Mouse (Mus musculus) liver, embryonic 11.5 days (tissue): ENCODE results near the gene Ltb4r1. TPM values are rescaled to one million over a fixed set of nuclear protein-coding genes. Genes with fewer than 3 reads are reported as not detected.
A peak's percentile ranks its signal among the peaks of the same experiment; 100 is the strongest.
"Not testable (repeated sequence)": the region's sequence is repeated elsewhere in the genome, so short reads cannot be mapped to it uniquely, and the experiment has no call there.

Experiments used
- ATAC-seq: fragments of 200-750 bp; cut with Nextera tagmentation; replicated peaks from 2 replicates; pipeline ENCODE4 v1.8.0; 2017; ENCODE audit warnings: moderate number of reproducible peaks, mild to moderate bottlenecking, moderate TSS enrichment, moderate library complexity; ENCODE audit not compliant: low FRiP score
- DNase-seq: peaks from one replicate; pipeline ENCODE4 v3.0.0-alpha.2; 2017; ENCODE audit warnings: low spot score
- H3K27ac ChIP-seq: fragments of 300-500 bp; sonication (generic); 2 replicates; pipeline ENCODE4 v1.5.1; 2014; ENCODE audit warnings: mild to moderate bottlenecking, low read depth, low read length, control low read depth
- H3K27me3 ChIP-seq: fragments of 300-500 bp; sonication (generic); replicated peaks from 2 replicates; pipeline ENCODE4 v1.6.1; 2014; ENCODE audit warnings: low read length, mixed read lengths; ENCODE audit not compliant: control insufficient read depth, insufficient read depth
- H3K36me3 ChIP-seq: fragments of 300-500 bp; sonication (generic); 2 replicates; pipeline ENCODE4 v1.6.1; 2014; ENCODE audit warnings: mild to moderate bottlenecking, low read length, moderate library complexity, mixed read lengths; ENCODE audit not compliant: control insufficient read depth, insufficient read depth
- H3K4me1 ChIP-seq: fragments of 300-500 bp; sonication (generic); replicated peaks from 2 replicates; pipeline ENCODE4 v1.6.1; 2014; ENCODE audit warnings: low read length, mixed read lengths; ENCODE audit not compliant: control insufficient read depth, insufficient read depth
- H3K4me2 ChIP-seq: fragments of 300-500 bp; sonication (generic); 2 replicates; pipeline ENCODE4 v1.6.1; 2014; ENCODE audit warnings: mild to moderate bottlenecking, control low read depth, moderate library complexity
- H3K4me3 ChIP-seq: fragments of 300-500 bp; sonication (generic); 2 replicates; pipeline ENCODE4 v1.5.1; 2014; ENCODE audit warnings: low read depth, low read length, control low read depth
- H3K9ac ChIP-seq: fragments of 300-500 bp; sonication (generic); 2 replicates; pipeline ENCODE4 v1.6.1; 2014; ENCODE audit warnings: low read depth, low read length, control low read depth
- H3K9me3 ChIP-seq: fragments of 300-500 bp; sonication (generic); 2 replicates; pipeline ENCODE4 v1.6.1; 2016; ENCODE audit warnings: low read length, inconsistent platforms, mixed read lengths; ENCODE audit not compliant: control insufficient read depth
- WGBS: fragments of 180-500 bp; shearing (Covaris S2); extraction: QIAGEN DNeasy Blood & Tissue Kit; methylation state at CpG from one replicate; pipeline ENCODE4 v1.1.7; 2014; 5-methylcytosine and 5-hydroxymethylcytosine counted together
- polyA plus RNA-seq: library from polyadenylated mRNA; unstranded; fragments of >200 nt; fragmentation: Nextera tagmentation; extraction: Ambion mirVana; gene quantifications from 2 replicates; pipeline ENCODE4 v1.2.1, GENCODE M21; 2014

Ltb4r1 gene
- polyA plus RNA-seq, 1 experiment from 2014 or later = 1.6 TPM

DNA sequence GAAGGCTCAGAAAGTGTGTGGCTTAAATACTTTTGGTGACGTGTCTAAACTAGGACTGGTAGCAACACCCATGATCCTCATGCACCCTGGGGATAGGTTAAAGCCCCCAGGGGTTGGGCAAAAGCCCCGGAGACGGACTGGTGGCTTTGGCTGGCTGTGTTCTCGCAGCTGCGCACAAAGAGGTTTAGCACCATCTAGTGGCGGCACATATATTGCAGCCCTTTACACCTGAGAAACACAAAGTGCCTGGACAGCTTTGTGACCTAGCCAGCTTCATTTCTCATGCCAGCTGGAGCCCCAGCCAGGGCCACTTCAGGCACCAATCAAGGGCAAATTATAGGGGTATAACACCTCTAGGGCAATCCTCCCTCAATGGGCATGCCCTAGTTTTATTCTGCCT is 5.6 kb upstream of the Ltb4r1 start:
- H3K27ac ChIP-seq, ATAC-seq, H3K36me3 ChIP-seq, H3K9me3 ChIP-seq, H3K4me3 ChIP-seq, H3K9ac ChIP-seq: not testable (repeated sequence)
- 0% methylated on average over 6 of the region's 6 CpGs for WGBS
- DNase-seq = peak; percentile 80
- Histone ChIP-seq H3K4me1 (peaks cover 24% of the 10 kb centered on the region), H3K27me3 (peaks cover 23% of the 10 kb centered on the region), H3K4me2 (peak overlapping the region; percentile 53)

DNA sequence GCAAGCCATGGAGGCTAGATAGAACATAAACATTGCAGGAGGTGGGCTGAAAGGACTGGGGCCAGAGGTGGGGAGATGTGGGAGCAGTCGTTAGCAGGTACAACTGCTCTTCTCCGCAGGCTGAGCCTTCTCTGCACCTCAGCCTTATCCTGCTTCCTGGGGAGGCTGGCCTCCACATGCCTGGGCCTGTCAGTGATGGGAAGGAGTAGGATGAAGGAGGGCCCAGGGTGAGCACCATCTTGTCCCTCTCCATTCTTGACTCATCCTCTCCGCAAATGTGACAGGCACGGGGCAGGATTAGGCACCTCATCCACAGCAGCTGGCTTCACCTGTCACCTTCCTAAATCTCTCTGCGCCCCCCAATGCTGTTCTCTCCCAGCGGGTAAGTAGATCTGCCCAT is 4.6 kb upstream of the Ltb4r1 start, which contains the start of gene Ltb4r2:
TSS of gene Ltb4r2 (plus strand) at position 266 of the 400 bp plus-strand sequence.
- peaks cover 24% of the 10 kb centered on the region for H3K4me1 ChIP-seq
- H3K9me3 ChIP-seq = no peaks in the 10 kb centered on the region
- H3K4me3 ChIP-seq = peak within 1 kb of the TSS; percentile 53
- no peaks in the 10 kb centered on the region for H3K36me3 ChIP-seq
- DNase-seq (no peak), ATAC-seq (no peak)
- WGBS = 83% methylated on average over 6 of the region's 6 CpGs
- H3K27ac ChIP-seq = 0 out of 2 replicates have a peak within 1 kb of the TSS, but pooled peaks have one; percentile 6
- H3K4me2 ChIP-seq = peak within 1 kb of the TSS; percentile 89
- H3K9ac ChIP-seq = peak within 1 kb of the TSS; percentile 62
- peaks cover 23% of the 10 kb centered on the region for H3K27me3 ChIP-seq

DNA sequence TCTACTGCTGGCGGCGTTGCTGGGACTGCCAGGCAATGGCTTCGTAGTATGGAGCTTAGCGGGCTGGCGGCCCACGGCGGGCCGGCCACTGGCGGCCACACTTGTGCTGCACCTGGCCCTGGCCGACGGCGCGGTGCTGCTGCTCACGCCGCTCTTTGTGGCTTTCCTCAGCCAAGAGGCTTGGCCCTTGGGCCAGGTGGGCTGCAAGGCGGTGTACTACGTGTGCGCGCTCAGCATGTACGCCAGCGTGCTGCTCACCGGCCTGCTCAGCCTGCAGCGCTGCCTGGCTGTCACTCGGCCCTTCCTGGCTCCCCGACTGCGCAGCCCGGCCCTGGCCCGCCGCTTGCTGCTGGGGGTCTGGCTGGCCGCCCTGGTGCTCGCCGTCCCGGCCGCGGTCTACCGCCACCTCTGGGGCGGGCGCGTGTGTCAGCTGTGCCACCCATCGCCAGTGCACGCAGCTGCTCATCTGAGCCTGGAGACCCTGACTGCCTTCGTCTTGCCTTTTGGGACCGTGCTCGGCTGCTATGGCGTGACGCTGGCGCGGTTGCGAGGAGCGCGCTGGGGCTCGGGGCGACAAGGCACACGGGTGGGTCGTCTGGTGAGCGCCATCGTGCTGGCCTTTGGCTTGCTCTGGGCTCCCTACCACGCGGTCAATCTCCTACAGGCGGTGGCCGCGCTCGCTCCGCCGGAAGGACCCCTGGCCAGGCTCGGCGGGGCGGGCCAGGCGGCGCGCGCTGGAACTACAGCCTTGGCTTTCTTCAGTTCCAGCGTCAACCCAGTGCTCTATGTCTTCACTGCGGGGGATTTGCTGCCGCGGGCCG is 3.6 kb upstream of the Ltb4r1 start:
- H3K9ac ChIP-seq = peak overlapping the region; percentile 62
- ATAC-seq = peak; percentile 42
- DNase-seq = peak; percentile 79
- H3K36me3 ChIP-seq = no peaks in the 10 kb centered on the region
- no peaks in the 10 kb centered on the region for H3K9me3 ChIP-seq
- WGBS = 1% methylated on average over 77 of the region's 77 CpGs
- peaks cover 28% of the 10 kb centered on the region for H3K27me3 ChIP-seq
- H3K4me1 ChIP-seq = peaks cover 22% of the 10 kb centered on the region
- peak overlapping the region; percentile 53 for H3K4me3 ChIP-seq
- H3K27ac ChIP-seq = 0 out of 2 replicates have a peak overlapping the region, but pooled peaks have one; percentile 6
- peak overlapping the region; percentile 89 for H3K4me2 ChIP-seq

DNA sequence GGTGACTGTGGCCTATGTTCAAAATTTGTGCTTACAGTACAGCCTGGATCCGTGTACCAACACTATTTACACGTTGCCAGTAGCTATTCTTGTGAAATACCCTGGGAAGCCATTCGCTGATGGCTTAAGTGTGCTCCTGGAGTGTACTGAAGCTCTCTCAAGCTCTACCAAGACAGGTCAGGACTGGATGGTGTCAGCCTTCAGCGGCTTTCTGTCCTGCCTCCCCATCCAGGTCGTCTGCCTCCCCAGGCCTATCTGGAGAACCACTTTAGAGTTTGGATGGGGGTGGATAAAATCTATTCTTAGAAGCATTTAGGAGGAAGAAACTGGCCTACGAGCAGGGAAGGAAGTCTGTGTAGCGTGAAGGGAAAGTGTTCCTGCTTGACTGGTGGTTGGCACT is 2.6 kb upstream of the Ltb4r1 start:
- DNase-seq (no peak), ATAC-seq (no peak)
- Histone ChIP-seq H3K36me3 (no peaks in the 10 kb centered on the region), H3K9me3 (no peaks in the 10 kb centered on the region), H3K4me2 (peak overlapping the region; percentile 89), H3K4me1 (peaks cover 19% of the 10 kb centered on the region), H3K9ac (no peak overlapping the region; the same call in 1 of the 2 replicates), H3K4me3 (no peak overlapping the region), H3K27me3 (peaks cover 34% of the 10 kb centered on the region), H3K27ac (no peak overlapping the region)
- WGBS = 48% methylated on average over 7 of the region's 7 CpGs

DNA sequence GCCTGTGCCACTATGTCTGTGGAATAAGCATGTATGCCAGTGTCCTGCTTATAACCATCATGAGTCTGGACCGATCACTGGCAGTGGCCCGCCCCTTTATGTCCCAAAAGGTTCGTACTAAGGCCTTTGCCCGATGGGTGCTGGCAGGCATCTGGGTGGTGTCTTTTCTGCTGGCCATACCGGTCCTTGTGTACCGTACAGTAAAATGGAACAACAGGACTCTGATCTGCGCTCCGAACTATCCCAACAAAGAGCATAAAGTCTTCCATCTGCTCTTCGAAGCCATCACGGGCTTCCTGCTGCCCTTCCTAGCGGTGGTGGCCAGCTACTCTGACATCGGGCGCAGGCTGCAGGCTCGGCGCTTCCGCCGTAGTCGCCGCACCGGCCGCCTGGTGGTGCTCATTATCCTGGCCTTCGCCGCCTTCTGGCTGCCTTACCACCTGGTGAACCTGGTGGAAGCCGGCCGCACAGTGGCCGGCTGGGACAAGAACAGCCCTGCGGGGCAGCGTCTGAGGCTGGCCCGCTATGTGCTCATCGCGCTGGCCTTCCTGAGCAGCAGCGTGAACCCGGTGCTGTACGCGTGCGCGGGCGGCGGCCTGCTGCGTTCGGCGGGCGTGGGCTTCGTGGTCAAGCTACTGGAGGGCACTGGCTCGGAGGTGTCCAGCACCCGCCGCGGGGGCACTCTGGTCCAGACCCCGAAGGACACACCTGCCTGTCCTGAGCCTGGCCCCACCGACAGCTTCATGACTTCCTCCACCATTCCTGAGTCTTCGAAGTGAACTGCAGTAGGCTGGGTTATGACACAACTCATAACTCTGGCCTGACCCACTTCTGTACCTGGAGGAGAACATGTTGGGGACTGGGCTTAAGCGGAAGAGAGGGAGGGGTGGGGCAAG is 2.0 kb downstream of the Ltb4r1 start:
- Histone ChIP-seq H3K27ac (no peak overlapping the region), H3K36me3 (no peaks in the 10 kb centered on the region), H3K9ac (peak overlapping the region; percentile 56), H3K27me3 (peaks cover 24% of the 10 kb centered on the region), H3K4me2 (peak overlapping the region; percentile 74), H3K4me1 (peaks cover 26% of the 10 kb centered on the region), H3K4me3 (peak overlapping the region; percentile 39), H3K9me3 (no peaks in the 10 kb centered on the region)
- peak; percentile 66 for DNase-seq
- peak; percentile 37; the same call in 1 of the 2 replicates for ATAC-seq
- 13% methylated on average over 52 of the region's 52 CpGs for WGBS

DNA sequence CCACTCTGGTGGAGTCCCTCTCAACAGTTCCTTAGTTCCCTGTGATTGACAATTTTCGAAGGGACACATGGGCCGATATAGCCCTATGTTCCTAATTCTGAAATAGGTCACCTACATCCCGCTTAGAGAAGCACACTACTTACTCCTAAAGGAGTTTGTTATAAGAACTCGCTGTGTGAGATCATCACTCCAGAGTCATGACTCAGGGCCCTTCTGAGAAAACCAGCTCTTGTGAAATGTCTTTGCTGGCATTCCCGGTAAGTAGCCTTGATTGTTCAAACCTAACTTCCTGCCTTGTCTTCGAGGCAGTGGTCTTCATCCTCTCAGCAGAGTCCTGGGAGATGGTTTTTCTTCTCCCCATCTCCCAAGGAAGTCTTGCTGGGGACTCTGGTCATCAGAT is 2.8 kb downstream of the Ltb4r1 start:
- peak overlapping the region; percentile 74; the same call in 1 of the 2 replicates for H3K4me2 ChIP-seq
- H3K27me3 ChIP-seq = peaks cover 25% of the 10 kb centered on the region
- no peak for DNase-seq

DNA sequence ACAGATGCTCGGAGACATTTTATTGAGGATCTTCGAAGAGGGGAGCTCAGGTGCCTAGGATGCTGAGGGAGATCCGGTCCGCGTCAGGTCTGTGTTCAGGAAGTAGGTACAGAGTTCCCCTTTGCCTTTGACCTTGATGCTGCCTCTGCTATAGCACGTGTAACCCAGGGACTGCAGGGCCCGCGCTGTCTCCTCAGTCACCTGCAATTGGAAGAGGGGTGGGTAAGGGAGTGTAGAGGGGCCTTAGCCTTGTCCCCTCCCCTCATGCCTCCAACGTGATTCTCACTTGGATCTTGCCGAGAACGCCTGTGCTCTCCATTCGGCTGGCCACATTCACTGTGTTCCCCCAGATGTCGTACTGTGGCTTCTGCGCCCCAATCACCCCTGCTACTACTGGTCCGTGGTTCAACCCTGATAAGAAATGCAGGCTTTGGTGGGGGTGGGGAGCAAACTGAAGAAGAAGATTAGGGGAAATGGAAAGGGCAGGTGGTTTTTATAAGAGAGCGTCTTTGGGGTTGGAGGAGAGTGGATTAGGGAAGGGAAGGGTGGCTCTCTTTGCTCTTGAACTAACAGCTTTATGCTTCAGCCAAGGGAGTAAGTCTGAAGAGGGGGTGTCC is 3.4 kb downstream of the Ltb4r1 start:
- Histone ChIP-seq H3K4me2 (peak overlapping the region; percentile 46), H3K36me3 (no peaks in the 10 kb centered on the region), H3K9me3 (no peaks in the 10 kb centered on the region), H3K4me3 (0 out of 2 replicates have a peak overlapping the region, but pooled peaks have one; percentile 1), H3K27ac (peak overlapping the region; percentile 41), H3K9ac (peak overlapping the region; percentile 35; the same call in 1 of the 2 replicates), H3K4me1 (peaks cover 19% of the 10 kb centered on the region), H3K27me3 (peaks cover 26% of the 10 kb centered on the region)
- 45% methylated on average over 16 of the region's 16 CpGs for WGBS
- DNase-seq (no peak), ATAC-seq (peak; percentile 79)

More for the DNA sequence above, 2.8 kb downstream of the Ltb4r1 start:
- H3K9me3 ChIP-seq = no peaks in the 10 kb centered on the region
- peaks cover 19% of the 10 kb centered on the region for H3K4me1 ChIP-seq
- no peak overlapping the region for H3K27ac ChIP-seq
- H3K36me3 ChIP-seq = no peaks in the 10 kb centered on the region
- no peak overlapping the region for H3K4me3 ChIP-seq
- no peak for ATAC-seq
- H3K9ac ChIP-seq = no peak overlapping the region
- 79% methylated on average over 6 of the region's 6 CpGs for WGBS

DNA sequence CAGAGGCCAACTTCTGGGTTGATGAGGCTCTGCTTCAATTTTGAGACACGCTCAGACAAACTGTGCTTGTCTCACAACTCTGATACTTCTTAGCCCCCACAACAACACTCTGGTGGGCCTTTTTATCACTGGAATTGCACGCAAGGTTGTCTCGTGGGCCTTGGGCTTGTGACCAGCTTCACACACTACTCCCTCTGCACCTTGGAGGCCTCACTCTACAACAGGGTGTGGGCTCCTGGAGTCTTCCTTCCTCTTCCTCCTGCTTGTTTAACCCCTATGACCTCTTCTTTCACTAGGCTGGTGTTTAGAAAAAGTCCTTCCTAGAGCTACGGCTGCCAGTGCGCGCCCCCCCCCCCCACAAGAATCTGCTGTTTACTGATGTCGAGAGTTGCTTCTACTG is 10.9 kb downstream of the Ltb4r1 start:
- WGBS = 55% methylated on average over 7 of the region's 7 CpGs
- Histone ChIP-seq H3K9me3 (no peaks in the 10 kb centered on the region), H3K9ac (no peak overlapping the region), H3K4me2 (no peak overlapping the region), H3K4me1 (peaks cover 9% of the 10 kb centered on the region), H3K36me3 (no peaks in the 10 kb centered on the region), H3K27me3 (peaks cover 11% of the 10 kb centered on the region), H3K4me3 (no peak overlapping the region), H3K27ac (no peak overlapping the region)
- DNase-seq (no peak), ATAC-seq (no peak)
